Mouse (Mus musculus): ENCODE results near the gene Tut7. TPM values are rescaled to one million over a fixed set of nuclear protein-coding genes. Genes with fewer than 3 reads are reported as not detected.

Tut7 gene
- 19.6 and 30.2 TPM in 2 replicates for polyA plus RNA-seq (2012; rRNA removed; ENCODE audit: low replicate concordance)

DNA sequence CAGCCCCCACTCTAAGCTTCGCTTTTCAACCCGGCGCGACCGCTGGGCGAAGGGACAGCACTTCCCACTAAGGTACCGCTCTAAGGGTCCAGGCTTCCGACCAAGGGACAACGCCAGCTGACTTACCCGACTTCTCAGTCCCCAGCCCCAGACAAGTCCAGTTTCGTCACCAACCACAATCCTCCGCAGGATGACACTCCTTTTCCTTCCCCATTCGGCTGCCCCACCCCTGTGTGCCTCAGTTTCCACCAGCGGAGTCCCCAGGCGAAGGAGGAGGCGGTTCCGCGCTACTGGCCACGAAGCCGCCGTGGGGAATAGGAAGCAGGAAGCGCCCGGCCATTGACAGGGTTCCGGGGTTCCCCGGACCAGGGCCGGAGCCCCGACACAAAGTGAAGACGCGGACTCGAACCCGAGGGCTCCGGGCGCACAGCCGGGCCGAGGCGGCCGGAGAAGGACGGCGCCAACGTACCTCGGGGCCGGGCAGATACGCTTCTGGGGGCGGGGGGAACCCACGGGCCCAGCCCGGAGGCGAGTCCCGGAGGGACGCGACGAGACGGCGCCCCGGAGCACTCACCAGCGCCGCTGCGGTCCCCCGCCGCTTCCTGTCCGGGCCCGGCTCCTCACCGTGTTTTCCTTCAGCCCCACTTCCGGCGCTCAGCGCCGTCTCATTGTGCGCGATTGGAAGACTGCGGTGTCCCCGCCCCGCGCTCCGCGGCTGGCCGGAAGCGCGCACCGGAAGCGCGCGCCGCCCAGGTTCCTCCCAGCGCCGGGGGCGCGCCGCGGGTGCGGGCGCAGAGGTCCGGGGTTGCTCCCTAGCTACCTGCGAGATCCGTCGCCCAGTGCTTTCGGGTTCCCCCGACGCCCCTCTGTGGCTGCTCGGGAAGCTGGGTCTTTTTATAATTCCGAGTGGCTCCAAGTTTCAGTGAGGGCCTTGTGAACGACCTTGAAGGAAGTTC lies at the start of gene Tut7:
Gene Tut7, minus strand, starts transcription at position 641 of the 956 bp plus-strand sequence.

DNA sequence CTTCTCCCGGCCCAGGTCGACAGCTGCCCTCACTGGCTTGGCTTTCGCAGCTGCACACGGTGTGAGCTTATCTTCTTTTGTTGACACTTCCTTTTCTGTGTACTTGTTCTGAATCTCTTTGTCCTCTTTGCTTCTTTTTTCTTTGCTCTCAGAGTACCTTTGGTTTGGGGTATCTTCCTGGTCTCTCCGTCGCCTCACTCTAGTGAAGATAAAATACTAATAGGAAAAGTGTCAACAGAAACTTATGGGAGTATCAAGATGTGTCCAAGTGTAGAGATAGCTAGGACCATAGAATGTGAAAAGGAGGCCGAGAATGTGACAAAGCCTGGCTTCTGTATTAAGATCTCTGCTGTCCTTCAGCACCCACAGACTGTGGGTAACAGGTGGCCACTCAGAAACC lies 40.8 kb downstream of the Tut7 start, which contains the start of gene Gm49354:
Gene Gm49354, minus strand, starts transcription at position 101 of the 400 bp plus-strand sequence.

DNA sequence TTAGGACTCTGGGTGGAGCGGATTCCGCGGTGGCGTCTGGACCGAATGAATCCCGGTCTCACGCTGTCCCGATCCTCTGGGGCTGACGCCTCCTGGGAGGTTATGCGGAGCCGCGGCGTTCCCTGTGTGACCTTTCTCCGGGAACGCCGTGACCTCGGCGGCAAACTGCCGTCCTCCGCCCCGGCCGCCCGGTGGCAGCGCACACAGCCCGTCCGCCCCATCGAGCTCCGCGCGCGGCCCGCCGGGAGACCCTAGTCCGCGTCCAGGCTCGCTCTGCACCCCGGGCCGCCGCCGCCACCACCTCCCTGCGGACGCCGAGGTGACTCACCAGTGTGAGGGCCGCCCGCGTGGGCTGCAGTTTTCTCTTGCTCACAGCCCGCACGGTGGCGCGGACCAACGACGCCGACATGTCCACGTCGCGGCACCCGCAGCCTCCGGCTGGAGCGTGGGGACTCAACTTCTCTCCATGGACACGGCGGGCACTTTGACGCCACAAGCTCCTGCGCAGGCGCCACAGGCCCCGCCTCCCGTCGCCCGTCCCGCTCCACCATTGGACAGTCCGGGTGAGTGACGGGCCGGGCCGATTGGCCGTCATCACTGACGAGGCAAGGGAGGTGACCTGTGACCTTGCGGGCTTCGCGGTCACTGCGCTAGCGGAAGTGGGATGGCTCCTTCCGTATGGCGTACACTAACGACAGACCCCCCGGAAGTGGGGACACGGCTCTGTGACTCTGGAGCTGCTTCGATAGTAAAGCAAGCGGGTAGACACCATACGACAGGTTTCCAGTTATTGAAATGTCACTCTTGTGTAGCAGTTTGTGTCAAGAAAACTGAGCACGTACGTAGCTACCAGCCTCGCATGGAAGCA lies 53.4 kb downstream of the Tut7 start, which contains the start of gene Isca1:
Gene Isca1, minus strand, starts transcription at position 515 of the 868 bp plus-strand sequence.

DNA sequence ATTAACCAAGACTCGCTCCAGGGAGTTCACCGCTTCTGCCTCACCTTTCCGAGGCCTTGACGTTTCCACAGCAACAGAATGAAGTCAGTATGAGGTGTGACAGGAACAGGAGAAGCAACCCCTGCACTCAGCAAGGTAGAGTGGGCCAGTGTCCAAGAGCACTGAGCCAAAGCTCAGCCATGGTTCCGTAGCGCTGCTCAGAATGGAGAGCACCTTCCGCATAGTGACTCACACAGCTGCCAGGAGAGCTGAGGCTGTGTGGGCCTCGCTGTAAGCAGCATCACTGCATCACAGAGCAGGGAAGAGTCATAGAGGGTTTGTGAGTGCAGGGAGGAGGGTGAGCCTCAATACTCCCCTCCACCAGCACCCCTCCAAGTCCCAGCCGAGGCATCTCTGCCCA lies 76.2 kb downstream of the Tut7 start, which contains the start of gene 1700014D04Rik:
Gene 1700014D04Rik, minus strand, starts transcription at position 42 of the 400 bp plus-strand sequence.

DNA sequence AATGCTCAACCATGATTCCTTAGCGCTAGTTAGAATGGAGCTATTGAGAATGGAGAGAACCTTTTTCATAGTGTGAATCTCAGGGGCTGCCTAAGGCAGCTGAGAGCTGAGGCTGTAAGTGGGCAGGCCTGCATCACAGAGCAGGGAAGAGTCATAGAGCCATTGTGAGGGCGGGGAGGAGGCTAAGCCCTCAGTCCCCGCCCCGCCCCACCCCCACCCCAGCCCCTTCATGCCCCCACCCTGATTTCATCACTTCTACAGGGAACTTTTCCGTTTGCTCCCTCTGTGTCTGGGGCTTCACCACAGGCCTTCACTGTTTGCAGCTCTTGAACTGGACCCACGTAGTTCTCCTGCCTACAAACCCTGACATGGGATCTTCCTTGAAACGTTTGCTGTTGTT lies 91.3 kb downstream of the Tut7 start, which contains the start of gene Spata31d1d:
Gene Spata31d1d, minus strand, starts transcription at position 101 of the 400 bp plus-strand sequence.

Other genes starting within 250 kb of the Tut7 start
- 5.5 and 11.1 TPM in 2 replicates for gene Agtpbp1, start 237.9 kb downstream of the Tut7 start, polyA plus RNA-seq (2012; rRNA removed; ENCODE audit: low replicate concordance)
- 21.6 and 64.3 TPM in 2 replicates for gene Naa35, start 237.9 kb downstream of the Tut7 start, polyA plus RNA-seq (2012; rRNA removed; ENCODE audit: low replicate concordance)
- gene Golm1, start 147.3 kb downstream of the Tut7 start, polyA plus RNA-seq (2012; rRNA removed; ENCODE audit: low replicate concordance), result 4.7 and 7.2 TPM in 2 replicates
- not detected in 2 replicates for gene 4921517D22Rik, start 129.0 kb downstream of the Tut7 start, polyA plus RNA-seq (2012; rRNA removed; ENCODE audit: low replicate concordance)
- not detected in 2 replicates for gene Spata31d1a, start 112.8 kb downstream of the Tut7 start, polyA plus RNA-seq (2012; rRNA removed; ENCODE audit: low replicate concordance)
- gene Spata31d1b, start 110.9 kb downstream of the Tut7 start, polyA plus RNA-seq (2012; rRNA removed; ENCODE audit: low replicate concordance), result 0.47 and 0.50 TPM in 2 replicates
- not detected in 2 replicates for gene Spata31d1d, start 91.4 kb downstream of the Tut7 start, polyA plus RNA-seq (2012; rRNA removed; ENCODE audit: low replicate concordance)
- gene 1700014D04Rik, start 76.4 kb downstream of the Tut7 start, polyA plus RNA-seq (2012; rRNA removed; ENCODE audit: low replicate concordance), result not detected in 2 replicates
- gene Isca1, start 53.3 kb downstream of the Tut7 start, polyA plus RNA-seq (2012; rRNA removed; ENCODE audit: low replicate concordance), result 75.3 and 234 TPM in 2 replicates
- not detected in 2 replicates for gene Gm49354, start 40.9 kb downstream of the Tut7 start, polyA plus RNA-seq (2012; rRNA removed; ENCODE audit: low replicate concordance)